Mouse (Mus musculus) intestine, embryonic 15.5 days (tissue): ENCODE data around the gene Sf3a2. TPM values are rescaled to one million over a fixed set of nuclear protein-coding genes. Genes with fewer than 3 reads are reported as not detected.

Source experiments
- ATAC-seq: fragments of 200-750 bp; cut with Nextera tagmentation; 2 replicates; pipeline ENCODE4 v1.8.0; 2017; ENCODE audit warnings: moderate TSS enrichment, moderate library complexity
- H3K27ac ChIP-seq: fragments of 300-500 bp; sonication (generic); 2 replicates; pipeline ENCODE4 v1.5.1; 2015; ENCODE audit warnings: mild to moderate bottlenecking, inconsistent platforms
- H3K27me3 ChIP-seq: fragments of 300-500 bp; sonication (generic); replicated peaks from 2 replicates; pipeline ENCODE4 v1.6.1; 2015; ENCODE audit warnings: inconsistent platforms
- H3K36me3 ChIP-seq: fragments of 300-500 bp; sonication (generic); 2 replicates; pipeline ENCODE4 v1.6.1; 2015; ENCODE audit warnings: inconsistent platforms
- H3K4me1 ChIP-seq: fragments of 300-500 bp; sonication (generic); replicated peaks from 2 replicates; pipeline ENCODE4 v1.6.1; 2015; ENCODE audit warnings: inconsistent platforms
- H3K4me2 ChIP-seq: fragments of 300-500 bp; sonication (generic); replicated peaks from 2 replicates; pipeline ENCODE4 v1.6.1; 2015; ENCODE audit warnings: mild to moderate bottlenecking, inconsistent platforms
- H3K4me3 ChIP-seq: fragments of 300-500 bp; sonication (generic); replicated peaks from 2 replicates; pipeline ENCODE4 v1.5.1; 2015; ENCODE audit warnings: inconsistent platforms
- H3K9ac ChIP-seq: fragments of 300-500 bp; sonication (generic); 2 replicates; pipeline ENCODE4 v1.6.1; 2015; ENCODE audit warnings: inconsistent platforms
- H3K9me3 ChIP-seq: fragments of 300-500 bp; sonication (generic); 2 replicates; pipeline ENCODE4 v1.6.1; 2016; ENCODE audit warnings: inconsistent platforms
- WGBS: fragments of 180-500 bp; shearing (Covaris S2); methylation state at CpG from one replicate; pipeline ENCODE4 v1.1.7; 2015; 5-methylcytosine and 5-hydroxymethylcytosine counted together
- polyA plus RNA-seq: library from polyadenylated mRNA; unstranded; fragments of >200 nt; fragmentation: Nextera tagmentation; extraction: Ambion mirVana; gene quantifications from 2 replicates; pipeline ENCODE4 v1.2.1, GENCODE M21; 2015

Gene Sf3a2
- polyA plus RNA-seq, 1 experiment from 2014 or later, result 69.7 TPM

GRCm38 (mm10) chr10:80832818-80833217 is 34.8 kb downstream of the Sf3a2 start:
- no peak for ATAC-seq
- no peak overlapping the region for H3K4me2 ChIP-seq
- H3K27me3 ChIP-seq, result peaks cover 44% of the 10 kb centered on the region
- H3K4me1 ChIP-seq, result peaks cover 32% of the 10 kb centered on the region
- H3K9ac ChIP-seq, result no peak overlapping the region
- WGBS, result 72% methylated on average over 7 of the region's 7 CpGs
- H3K27ac ChIP-seq, result no peak overlapping the region
- no peaks in the 10 kb centered on the region for H3K9me3 ChIP-seq
- no peak overlapping the region for H3K4me3 ChIP-seq
- peaks cover 10% of the 10 kb centered on the region for H3K36me3 ChIP-seq

DNA sequence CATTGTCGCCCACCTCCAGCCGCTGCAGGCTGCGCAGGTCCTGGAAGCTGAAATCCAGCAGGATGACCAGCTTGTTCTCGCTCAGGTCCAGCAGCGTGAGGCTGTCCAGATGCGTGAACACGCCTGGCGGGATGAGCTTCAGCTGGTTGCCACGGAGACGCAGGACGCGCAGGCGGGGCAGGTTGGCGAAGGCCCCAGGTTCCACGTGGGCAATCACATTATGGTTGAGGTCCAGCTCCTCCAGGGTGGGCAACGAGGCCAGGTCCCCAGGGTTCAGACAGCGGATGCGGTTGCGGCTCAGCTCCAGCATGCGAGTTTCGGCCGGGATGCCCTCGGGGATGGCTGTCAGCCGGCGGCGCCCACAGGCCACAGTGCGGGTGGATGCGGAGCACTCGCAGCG is 37.6 kb downstream of the Sf3a2 start:
- no peak overlapping the region for H3K4me3 ChIP-seq
- H3K4me1 ChIP-seq, result peaks cover 12% of the 10 kb centered on the region
- no peaks in the 10 kb centered on the region for H3K36me3 ChIP-seq
- H3K9ac ChIP-seq, result no peak overlapping the region
- H3K9me3 ChIP-seq, result no peaks in the 10 kb centered on the region
- no peak overlapping the region for H3K4me2 ChIP-seq
- H3K27ac ChIP-seq, result no peak overlapping the region
- WGBS, result 46% methylated on average over 30 of the region's 30 CpGs
- ATAC-seq, result no peak
- peaks cover 47% of the 10 kb centered on the region for H3K27me3 ChIP-seq

DNA sequence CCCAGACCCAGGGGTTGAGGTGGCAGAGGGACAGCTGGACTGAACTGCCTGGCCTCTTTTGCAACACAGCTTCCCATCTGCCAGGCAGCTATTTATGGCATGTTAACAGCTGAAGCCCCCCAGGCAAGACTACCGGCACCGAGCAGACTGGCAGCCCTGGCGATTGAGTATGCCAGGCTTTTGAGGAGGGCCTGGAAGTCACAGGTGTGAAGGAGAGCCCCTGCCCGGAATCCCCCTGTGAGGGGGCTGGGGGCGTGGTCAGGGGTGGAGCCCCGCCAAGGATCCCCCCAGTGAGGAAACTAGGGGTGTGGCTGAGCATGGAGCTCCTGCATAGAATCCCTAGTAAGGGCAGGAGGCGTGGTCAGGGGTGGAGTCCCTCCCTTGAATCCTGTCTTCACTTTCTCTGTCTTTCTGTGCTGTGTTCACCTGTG is 39.0 kb downstream of the Sf3a2 start:
- Histone ChIP-seq H3K27ac (no peak overlapping the region), H3K4me2 (no peak overlapping the region), H3K36me3 (no peaks in the 10 kb centered on the region), H3K4me3 (no peak overlapping the region), H3K9ac (no peak overlapping the region), H3K9me3 (no peaks in the 10 kb centered on the region), H3K4me1 (0 out of 2 replicates have a peak, but pooled peaks cover 3% of the 10 kb centered on the region), H3K27me3 (peaks cover 55% of the 10 kb centered on the region)
- ATAC-seq, result peak; percentile 16; the same call in 1 of the 2 replicates
- 42% methylated on average over 7 of the region's 7 CpGs for WGBS

GRCm38 (mm10) chr10:80837827-80838226 is 39.8 kb downstream of the Sf3a2 start:
- no peak for ATAC-seq
- H3K9ac ChIP-seq, result no peak overlapping the region
- no peaks in the 10 kb centered on the region for H3K9me3 ChIP-seq
- H3K4me2 ChIP-seq, result no peak overlapping the region
- H3K27me3 ChIP-seq, result peaks cover 64% of the 10 kb centered on the region
- H3K4me3 ChIP-seq, result no peak overlapping the region
- no peak overlapping the region for H3K27ac ChIP-seq
- no peaks in the 10 kb centered on the region for H3K36me3 ChIP-seq
- H3K4me1 ChIP-seq, result 0 out of 2 replicates have a peak, but pooled peaks cover 3% of the 10 kb centered on the region
- 14% methylated on average over 2 of the region's 2 CpGs for WGBS

DNA sequence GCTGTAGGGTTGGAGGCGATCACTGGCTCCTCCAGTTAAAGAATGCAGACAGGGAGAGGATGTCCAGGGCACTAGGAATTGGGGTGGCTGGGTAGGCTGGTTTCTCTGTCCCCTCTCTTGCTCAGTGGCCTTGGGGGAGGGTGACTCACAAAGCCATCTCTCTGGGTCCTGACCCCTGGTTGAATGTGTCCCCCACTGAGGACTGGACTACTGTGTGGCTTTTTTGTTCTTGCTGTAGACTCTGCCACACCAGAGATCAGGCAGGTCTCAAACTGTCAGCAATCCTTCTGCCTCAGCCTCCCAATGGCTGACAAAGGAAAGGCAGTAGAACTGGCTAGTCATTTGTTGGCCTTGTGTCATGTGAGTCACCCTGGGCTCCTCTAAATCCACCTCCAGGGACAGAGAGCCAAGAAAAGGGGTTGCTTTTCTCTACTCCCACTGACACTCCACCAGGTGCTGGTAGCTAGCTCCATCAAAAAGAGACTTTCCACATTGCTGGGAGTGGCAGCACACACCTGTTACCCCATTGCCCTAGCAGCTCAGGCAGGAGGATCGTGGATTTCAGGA is 40.4 kb downstream of the Sf3a2 start:
- no peak overlapping the region for H3K4me2 ChIP-seq
- 67% methylated on average over 2 of the region's 2 CpGs for WGBS
- H3K27ac ChIP-seq, result no peak overlapping the region
- 0 out of 2 replicates have a peak, but pooled peaks cover 3% of the 10 kb centered on the region for H3K4me1 ChIP-seq
- no peak for ATAC-seq
- H3K27me3 ChIP-seq, result peaks cover 66% of the 10 kb centered on the region
- H3K9ac ChIP-seq, result no peak overlapping the region
- no peaks in the 10 kb centered on the region for H3K9me3 ChIP-seq
- H3K36me3 ChIP-seq, result no peaks in the 10 kb centered on the region
- H3K4me3 ChIP-seq, result no peak overlapping the region

GRCm38 (mm10) chr10:80839848-80840247 is 41.9 kb downstream of the Sf3a2 start:
- no peak overlapping the region for H3K27ac ChIP-seq

GRCm38 (mm10) chr10:80841685-80842084 is 43.7 kb downstream of the Sf3a2 start:
- H3K9ac ChIP-seq, result no peak overlapping the region
- H3K4me2 ChIP-seq, result no peak overlapping the region
- H3K27ac ChIP-seq, result no peak overlapping the region
- H3K36me3 ChIP-seq, result no peaks in the 10 kb centered on the region
- 81% methylated on average over 2 of the region's 2 CpGs for WGBS
- no peak overlapping the region for H3K4me3 ChIP-seq
- H3K9me3 ChIP-seq, result no peaks in the 10 kb centered on the region
- no peak for ATAC-seq
- H3K27me3 ChIP-seq, result peaks cover 56% of the 10 kb centered on the region
- peaks cover 13% of the 10 kb centered on the region; the same call in 1 of the 2 replicates for H3K4me1 ChIP-seq

More at GRCm38 (mm10) chr10:80839848-80840247, 41.9 kb downstream of the Sf3a2 start:
- WGBS, result 56% methylated on average over 6 of the region's 6 CpGs
- H3K4me1 ChIP-seq, result peaks cover 13% of the 10 kb centered on the region; the same call in 1 of the 2 replicates
- no peak overlapping the region for H3K4me3 ChIP-seq
- H3K4me2 ChIP-seq, result no peak overlapping the region
- no peaks in the 10 kb centered on the region for H3K36me3 ChIP-seq
- ATAC-seq, result no peak
- peaks cover 66% of the 10 kb centered on the region for H3K27me3 ChIP-seq
- no peak overlapping the region for H3K9ac ChIP-seq
- H3K9me3 ChIP-seq, result no peaks in the 10 kb centered on the region

DNA sequence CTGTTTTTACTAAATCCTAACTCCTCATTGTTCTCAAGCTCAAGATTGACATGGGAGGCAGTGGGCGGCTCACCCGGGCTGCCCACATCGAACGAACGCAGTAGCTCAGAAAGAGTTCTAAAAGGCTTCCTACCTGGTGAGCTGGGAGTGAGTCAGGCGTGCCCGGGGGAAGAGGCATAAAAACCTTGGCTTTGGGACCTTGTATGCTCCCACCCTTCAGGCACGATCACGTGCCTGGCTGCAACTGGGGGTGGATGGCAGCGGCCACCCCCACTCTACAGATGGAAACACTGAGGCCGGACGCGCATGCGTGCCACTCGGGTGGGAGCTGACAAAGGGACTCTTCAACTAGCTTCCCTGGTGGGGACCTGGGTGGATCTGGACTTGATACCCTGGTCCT is 44.3 kb downstream of the Sf3a2 start:
- H3K27ac ChIP-seq, result no peak overlapping the region
- no peak overlapping the region for H3K4me2 ChIP-seq
- peaks cover 52% of the 10 kb centered on the region for H3K27me3 ChIP-seq
- H3K9ac ChIP-seq, result no peak overlapping the region
- no peaks in the 10 kb centered on the region for H3K9me3 ChIP-seq
- no peak overlapping the region for H3K4me3 ChIP-seq
- ATAC-seq, result no peak
- no peaks in the 10 kb centered on the region for H3K36me3 ChIP-seq
- peaks cover 10% of the 10 kb centered on the region; the same call in 1 of the 2 replicates for H3K4me1 ChIP-seq
- 81% methylated on average over 15 of the region's 15 CpGs for WGBS

DNA sequence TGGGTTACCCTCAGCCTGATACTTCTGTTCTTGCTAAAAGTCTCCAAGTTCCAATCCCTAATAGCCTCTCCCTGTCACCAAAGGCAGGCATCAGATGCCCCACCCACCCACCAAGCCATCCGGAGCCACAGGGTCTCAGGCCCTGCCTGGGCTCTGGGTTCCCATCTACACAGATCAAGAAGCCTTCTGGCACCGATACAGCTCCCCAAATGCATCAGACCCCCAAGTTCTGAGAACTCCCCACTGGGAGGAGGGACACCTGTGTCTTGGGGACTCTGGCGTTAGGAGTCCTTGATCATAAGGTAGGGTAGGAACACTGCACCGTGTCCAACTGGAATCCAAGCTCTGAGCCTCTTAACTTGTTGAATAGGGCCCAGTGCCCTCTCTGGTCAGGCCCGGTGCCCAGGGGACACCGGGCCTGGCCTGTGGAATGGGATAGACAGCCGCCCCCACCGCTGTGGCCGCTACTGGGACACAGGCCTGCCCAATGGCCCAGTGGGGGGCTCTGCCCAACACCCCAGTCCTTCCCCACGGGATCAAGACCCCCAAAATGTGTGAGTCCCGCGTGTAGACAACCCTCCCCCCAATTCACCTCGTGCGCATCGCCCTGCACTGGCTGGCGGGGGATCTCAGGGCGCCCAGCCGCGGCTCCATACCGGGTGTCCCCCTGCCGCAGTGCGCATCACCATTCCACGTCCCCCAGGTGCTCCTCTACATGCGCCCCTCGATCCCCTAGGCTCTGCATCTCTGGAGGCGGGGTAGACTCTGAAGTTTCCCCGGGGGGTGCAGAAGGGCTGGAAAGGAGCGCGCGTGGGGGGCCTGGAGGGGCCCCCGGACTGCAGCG is 45.3 kb downstream of the Sf3a2 start:
- WGBS, result 11% methylated on average over 32 of the region's 32 CpGs
- Histone ChIP-seq H3K4me2 (peak overlapping the region; percentile 83), H3K27ac (no peak overlapping the region), H3K9ac (peak overlapping the region; percentile 45), H3K4me1 (peaks cover 10% of the 10 kb centered on the region; the same call in 1 of the 2 replicates), H3K9me3 (no peaks in the 10 kb centered on the region), H3K4me3 (peak overlapping the region; percentile 41), H3K36me3 (no peaks in the 10 kb centered on the region), H3K27me3 (peaks cover 47% of the 10 kb centered on the region)
- ATAC-seq, result no peak; the same call in 1 of the 2 replicates

DNA sequence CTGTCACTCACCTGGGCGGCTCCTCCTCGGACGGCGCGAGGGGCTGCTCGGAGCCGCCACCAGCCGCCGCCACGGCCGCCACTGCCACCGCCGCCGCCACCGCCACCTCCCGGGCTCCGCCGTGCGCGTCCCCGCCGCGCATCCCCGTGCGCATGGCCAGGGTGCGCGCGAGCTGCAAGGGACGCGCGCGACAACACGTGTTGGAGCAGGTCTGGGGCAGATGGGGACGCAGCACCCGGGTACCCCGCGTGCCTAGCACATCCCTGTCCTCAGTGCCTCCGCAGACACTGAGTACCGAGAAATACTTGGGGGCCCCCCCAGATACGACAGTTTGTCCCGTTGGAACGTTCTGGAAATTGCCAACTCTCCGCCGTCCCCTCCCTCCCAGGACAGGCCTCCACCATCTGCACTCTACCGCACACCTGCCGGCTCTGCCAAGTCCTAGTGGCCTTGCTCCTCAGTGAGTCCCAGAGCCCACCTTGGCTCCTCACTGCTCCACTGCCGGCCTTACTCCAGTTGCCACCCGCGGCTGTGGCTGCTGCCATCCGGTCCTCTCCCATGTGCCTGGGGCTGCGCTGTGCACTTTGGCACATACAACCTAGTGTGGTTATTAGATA is 46.0 kb downstream of the Sf3a2 start, which contains the start of gene Lingo3:
Lingo3 (minus strand) TSS at position 109 of the 617 bp plus-strand sequence.
- peaks cover 10% of the 10 kb centered on the region; the same call in 1 of the 2 replicates for H3K4me1 ChIP-seq
- no peak within 1 kb of the TSS for H3K27ac ChIP-seq
- peak within 1 kb of the TSS; percentile 83 for H3K4me2 ChIP-seq
- no peak; the same call in 1 of the 2 replicates for ATAC-seq
- H3K9ac ChIP-seq, result peak within 1 kb of the TSS; percentile 45
- H3K9me3 ChIP-seq, result no peaks in the 10 kb centered on the region
- no peaks in the 10 kb centered on the region for H3K36me3 ChIP-seq
- H3K4me3 ChIP-seq, result peak within 1 kb of the TSS; percentile 41
- WGBS, result 5% methylated on average over 38 of the region's 51 CpGs
- peaks cover 47% of the 10 kb centered on the region for H3K27me3 ChIP-seq

DNA sequence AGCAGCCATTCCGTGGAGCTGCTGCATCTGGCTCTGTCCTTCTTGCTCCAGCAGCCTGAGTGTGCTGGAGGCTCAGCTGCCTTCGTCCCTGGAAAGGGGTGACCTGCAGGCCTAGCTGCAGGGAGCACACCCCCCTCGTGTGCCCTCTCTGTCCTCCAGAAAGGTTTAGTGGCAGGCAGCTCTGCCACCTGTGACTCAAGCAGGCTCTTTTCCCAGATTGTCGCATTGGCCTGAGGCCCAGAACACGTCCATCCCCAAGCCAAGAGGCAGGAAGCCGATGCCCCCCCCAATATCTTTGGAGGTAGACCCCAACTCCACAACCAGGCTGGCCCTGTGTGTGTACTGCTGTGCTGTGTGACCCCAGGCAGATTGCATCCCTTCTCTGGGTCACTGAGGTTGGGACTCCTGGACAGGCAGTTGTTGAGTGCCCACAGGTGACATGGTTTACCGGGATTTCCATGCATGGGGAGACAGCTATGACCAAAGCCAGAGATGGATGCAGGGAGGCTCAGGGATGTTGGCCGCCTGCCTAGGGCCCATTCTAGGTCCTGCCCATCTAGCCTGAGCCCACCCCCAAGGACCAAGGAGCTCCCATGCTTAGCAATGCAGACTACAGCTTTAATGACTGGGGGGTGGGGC is 47.2 kb downstream of the Sf3a2 start:
- H3K36me3 ChIP-seq, result peaks cover under 1% of the 10 kb centered on the region; the same call in 1 of the 2 replicates
- H3K4me3 ChIP-seq, result no peak overlapping the region
- H3K27me3 ChIP-seq, result peaks cover 47% of the 10 kb centered on the region
- H3K27ac ChIP-seq, result no peak overlapping the region
- H3K4me2 ChIP-seq, result no peak overlapping the region
- H3K9me3 ChIP-seq, result no peaks in the 10 kb centered on the region
- H3K9ac ChIP-seq, result no peak overlapping the region
- ATAC-seq, result no peak
- peaks cover 10% of the 10 kb centered on the region; the same call in 1 of the 2 replicates for H3K4me1 ChIP-seq
- WGBS, result 65% methylated on average over 8 of the region's 8 CpGs
